Mouse (Mus musculus) heart, adult 2 months (tissue): Measurements from ENCODE around the gene Tbkbp1.

Source experiments
- CTCF ChIP-seq: fragments of 200-600 bp; IDR thresholded peaks from 2 replicates; pipeline ENCODE4 v1.8.1; 2022; ENCODE audit warnings: antibody characterized with exemption, mild to moderate bottlenecking, moderate library complexity
- EP300 ChIP-seq: fragments of 200-500 bp; IDR thresholded peaks from 2 replicates; pipeline ENCODE4 v1.6.1; 2011; ENCODE audit warnings: low read depth, low read length, control low read depth; ENCODE audit not compliant: insufficient read depth
- POLR2A ChIP-seq: fragments of 200-500 bp; IDR thresholded peaks from 2 replicates; pipeline ENCODE4 v1.6.1; 2011; ENCODE audit warnings: mild to moderate bottlenecking, low read depth, low read length, control low read depth; ENCODE audit not compliant: insufficient read depth

GRCm38 (mm10) chr11:97192621-97192951, 41.3 kb upstream of the Tbkbp1 start:
- TF ChIP-seq CTCF = peak; percentile 21; the same call in 1 of the 2 replicates
- TF ChIP-seq POLR2A = no peak
- TF ChIP-seq EP300 = no peak
